Mouse (Mus musculus) CH12.LX (cell line): ENCODE measurements around the gene Gm11077. TPM values are rescaled to one million over a fixed set of nuclear protein-coding genes. Genes with fewer than 3 reads are reported as not detected.

Source experiments
- polyA plus RNA-seq: library from polyadenylated mRNA; unstranded; fragments of >175 nt; gene quantifications from 2 replicates; pipeline ENCODE4 v1.2.1, GENCODE M21; 2012; ENCODE audit warnings: low read depth; ENCODE audit not compliant: insufficient read length
- total RNA-seq, 2 experiments: library from RNA; depleted of rRNA; stranded (reverse); fragments of 300-350 nt in 1 of 2; fragments of >200 nt in 1 of 2; gene quantifications; 2 replicates each; pipeline ENCODE4 v1.2.3; 2012 to 2014

The Gm11077 gene
- total and polyA plus RNA-seq, 3 experiments = not detected

Other genes starting within 250 kb of the Gm11077 start
- 59.9 and 76.8 TPM in 2 replicates for gene Aebp2, start 106.6 kb upstream of the Gm11077 start, total RNA-seq (2012; rRNA removed)
- 54.4 and 62.1 TPM in 2 replicates for gene Aebp2, start 106.6 kb upstream of the Gm11077 start, total RNA-seq (2014; rRNA removed)
- 63.3 and 70.8 TPM in 2 replicates for gene Aebp2, start 106.6 kb upstream of the Gm11077 start, polyA plus RNA-seq